Mouse (Mus musculus): Measurements from ENCODE around the gene Rap1gap. TPM values are rescaled to one million over a fixed set of nuclear protein-coding genes. Genes with fewer than 3 reads are reported as not detected.

Gene Rap1gap
- polyA plus RNA-seq, 1 experiment from 2014 or later = 8.7 TPM

GRCm38 (mm10) chr4:137751310-137751709, 86.8 kb downstream of the Rap1gap start:
- H3K4me2 ChIP-seq (ENCODE audit: low read depth, low read length) = no peak overlapping the region
- no peaks in the 10 kb centered on the region for H3K9me3 ChIP-seq (ENCODE audit: control insufficient read depth, low read length)
- H3K27me3 ChIP-seq (ENCODE audit: control insufficient read depth, insufficient read depth, low read depth, low read length) = no peaks in the 10 kb centered on the region
- peak; percentile 22; the same call in 1 of the 2 replicates for ATAC-seq (ENCODE audit: low read depth)
- no peak overlapping the region for H3K4me3 ChIP-seq (ENCODE audit: low read length)
- WGBS = 53% methylated on average over 8 of the region's 8 CpGs
- H3K36me3 ChIP-seq (ENCODE audit: control insufficient read depth, insufficient read depth, low read length) = no peaks in the 10 kb centered on the region
- H3K9ac ChIP-seq (ENCODE audit: low read length) = no peak overlapping the region
- peaks cover 14% of the 10 kb centered on the region for H3K4me1 ChIP-seq (replicated peaks; ENCODE audit: control insufficient read depth, insufficient read depth, low read length)
- H3K27ac ChIP-seq (ENCODE audit: low read length) = no peak overlapping the region

DNA sequence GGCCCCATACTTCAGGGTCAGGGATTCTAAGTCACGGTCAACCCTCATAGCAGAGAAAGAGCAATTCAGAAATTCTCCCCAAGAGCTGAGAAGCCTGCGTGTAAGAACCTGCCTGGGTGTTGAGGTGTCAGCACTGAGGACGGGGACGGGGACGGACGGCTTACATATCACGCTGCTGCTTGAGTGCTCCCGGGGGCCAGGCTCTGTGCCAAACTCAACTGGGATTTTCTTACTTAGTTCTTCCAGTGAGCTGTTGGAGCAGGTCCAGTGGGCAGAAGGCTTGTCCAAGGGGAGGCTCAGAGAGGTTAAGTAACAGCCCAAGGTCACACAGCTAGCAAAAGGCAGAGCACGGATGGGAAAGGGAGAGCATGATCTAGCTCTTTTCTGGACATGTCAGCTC, 87.2 kb downstream of the Rap1gap start:
- Histone ChIP-seq H3K4me1 (replicated peaks; ENCODE audit: control insufficient read depth, insufficient read depth, low read length) (peaks cover 14% of the 10 kb centered on the region), H3K27me3 (ENCODE audit: control insufficient read depth, insufficient read depth, low read depth, low read length) (no peaks in the 10 kb centered on the region), H3K9ac (ENCODE audit: low read length) (no peak overlapping the region), H3K27ac (ENCODE audit: low read length) (no peak overlapping the region), H3K4me2 (ENCODE audit: low read depth, low read length) (no peak overlapping the region), H3K4me3 (ENCODE audit: low read length) (no peak overlapping the region), H3K36me3 (ENCODE audit: control insufficient read depth, insufficient read depth, low read length) (no peaks in the 10 kb centered on the region), H3K9me3 (ENCODE audit: control insufficient read depth, low read length) (no peaks in the 10 kb centered on the region)
- peak; percentile 67 for ATAC-seq (ENCODE audit: low read depth)
- 21% methylated on average over 9 of the region's 9 CpGs for WGBS

DNA sequence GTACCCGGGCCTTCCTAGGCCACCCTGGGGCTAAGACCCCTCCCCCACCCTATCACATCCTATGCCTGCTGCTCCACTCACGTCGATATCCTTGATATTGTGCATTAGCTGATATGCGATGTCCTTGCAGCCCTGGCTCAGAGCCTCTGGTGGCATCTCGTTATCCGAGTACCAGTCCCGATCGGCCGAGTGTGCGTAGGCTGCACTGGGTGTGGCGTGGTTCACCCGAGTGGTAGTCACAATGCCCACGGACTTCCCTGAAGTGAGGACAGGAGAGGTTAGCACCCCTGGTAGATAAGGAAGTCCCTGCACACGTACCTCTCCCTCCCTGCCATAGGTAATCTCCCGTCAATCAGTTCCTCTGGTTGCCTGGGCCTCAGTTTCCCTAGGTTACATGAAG, 87.9 kb downstream of the Rap1gap start:
- Histone ChIP-seq H3K9ac (ENCODE audit: low read length) (no peak overlapping the region), H3K4me2 (ENCODE audit: low read depth, low read length) (no peak overlapping the region), H3K27me3 (ENCODE audit: control insufficient read depth, insufficient read depth, low read depth, low read length) (no peaks in the 10 kb centered on the region), H3K4me1 (replicated peaks; ENCODE audit: control insufficient read depth, insufficient read depth, low read length) (peaks cover 14% of the 10 kb centered on the region), H3K27ac (ENCODE audit: low read length) (no peak overlapping the region), H3K4me3 (ENCODE audit: low read length) (no peak overlapping the region), H3K9me3 (ENCODE audit: control insufficient read depth, low read length) (no peaks in the 10 kb centered on the region), H3K36me3 (ENCODE audit: control insufficient read depth, insufficient read depth, low read length) (no peaks in the 10 kb centered on the region)
- no peak for ATAC-seq (ENCODE audit: low read depth)
- 83% methylated on average over 15 of the region's 15 CpGs for WGBS

GRCm38 (mm10) chr4:137753199-137753598, 88.7 kb downstream of the Rap1gap start:
- peaks cover 14% of the 10 kb centered on the region for H3K4me1 ChIP-seq (replicated peaks; ENCODE audit: control insufficient read depth, insufficient read depth, low read length)
- no peak for ATAC-seq (ENCODE audit: low read depth)
- H3K9me3 ChIP-seq (ENCODE audit: control insufficient read depth, low read length) = no peaks in the 10 kb centered on the region
- H3K4me2 ChIP-seq (ENCODE audit: low read depth, low read length) = no peak overlapping the region
- no peak overlapping the region for H3K4me3 ChIP-seq (ENCODE audit: low read length)
- no peak overlapping the region for H3K27ac ChIP-seq (ENCODE audit: low read length)
- H3K9ac ChIP-seq (ENCODE audit: low read length) = no peak overlapping the region
- WGBS = 75% methylated on average over 7 of the region's 7 CpGs
- no peaks in the 10 kb centered on the region for H3K27me3 ChIP-seq (ENCODE audit: control insufficient read depth, insufficient read depth, low read depth, low read length)
- H3K36me3 ChIP-seq (ENCODE audit: control insufficient read depth, insufficient read depth, low read length) = no peaks in the 10 kb centered on the region

- no peaks in the 10 kb centered on the region for H3K9me3 ChIP-seq (ENCODE audit: control insufficient read depth, low read length)
- no peak for ATAC-seq (ENCODE audit: low read depth)
- H3K4me3 ChIP-seq (ENCODE audit: low read length) = no peak overlapping the region
- peaks cover 14% of the 10 kb centered on the region for H3K4me1 ChIP-seq (replicated peaks; ENCODE audit: control insufficient read depth, insufficient read depth, low read length)
- H3K36me3 ChIP-seq (ENCODE audit: control insufficient read depth, insufficient read depth, low read length) = no peaks in the 10 kb centered on the region
- H3K27ac ChIP-seq (ENCODE audit: low read length) = no peak overlapping the region
- H3K27me3 ChIP-seq (ENCODE audit: control insufficient read depth, insufficient read depth, low read depth, low read length) = no peaks in the 10 kb centered on the region
- no peak overlapping the region for H3K4me2 ChIP-seq (ENCODE audit: low read depth, low read length)
- no peak overlapping the region for H3K9ac ChIP-seq (ENCODE audit: low read length)
- 64% methylated on average over 2 of the region's 2 CpGs for WGBS
Measured at GRCm38 (mm10) chr4:137754446-137754845, 89.9 kb downstream of the Rap1gap start.

DNA sequence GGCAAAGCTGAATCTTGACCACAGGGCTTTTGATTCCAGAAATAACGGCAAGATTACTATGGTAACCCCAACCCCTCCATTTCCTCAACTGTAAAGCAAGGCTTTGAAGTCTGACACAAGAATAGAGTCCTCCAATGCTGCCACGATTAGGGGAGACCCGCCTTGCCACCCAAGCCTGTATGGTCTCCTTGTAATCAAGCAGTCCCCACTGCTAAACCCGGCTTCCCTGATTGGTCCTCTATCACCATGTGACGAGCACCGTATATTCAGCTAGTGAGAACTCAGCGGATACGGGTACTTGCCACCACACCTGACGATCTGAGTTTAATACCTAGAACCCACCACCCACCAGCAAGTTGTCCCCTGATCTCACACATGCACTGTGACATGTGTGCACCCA, 98.4 kb downstream of the Rap1gap start:
- H3K36me3 ChIP-seq (ENCODE audit: control insufficient read depth, insufficient read depth, low read length) = no peaks in the 10 kb centered on the region
- H3K4me1 ChIP-seq (replicated peaks; ENCODE audit: control insufficient read depth, insufficient read depth, low read length) = no peaks in the 10 kb centered on the region; the same call in 1 of the 2 replicates
- ATAC-seq (ENCODE audit: low read depth) = no peak
- H3K27ac ChIP-seq (ENCODE audit: low read length) = no peak overlapping the region
- no peaks in the 10 kb centered on the region for H3K9me3 ChIP-seq (ENCODE audit: control insufficient read depth, low read length)
- no peaks in the 10 kb centered on the region for H3K27me3 ChIP-seq (ENCODE audit: control insufficient read depth, insufficient read depth, low read depth, low read length)
- WGBS = 73% methylated on average over 9 of the region's 9 CpGs
- H3K4me2 ChIP-seq (ENCODE audit: low read depth, low read length) = no peak overlapping the region
- H3K9ac ChIP-seq (ENCODE audit: low read length) = no peak overlapping the region
- H3K4me3 ChIP-seq (ENCODE audit: low read length) = no peak overlapping the region

GRCm38 (mm10) chr4:137763920-137764495, 99.5 kb downstream of the Rap1gap start:
- H3K4me1 ChIP-seq (replicated peaks; ENCODE audit: control insufficient read depth, insufficient read depth, low read length) = no peaks in the 10 kb centered on the region; the same call in 1 of the 2 replicates
- H3K27ac ChIP-seq (ENCODE audit: low read length) = no peak overlapping the region
- WGBS = 55% methylated on average over 8 of the region's 8 CpGs
- H3K4me2 ChIP-seq (ENCODE audit: low read depth, low read length) = no peak overlapping the region
- H3K9me3 ChIP-seq (ENCODE audit: control insufficient read depth, low read length) = no peaks in the 10 kb centered on the region
- no peaks in the 10 kb centered on the region for H3K27me3 ChIP-seq (ENCODE audit: control insufficient read depth, insufficient read depth, low read depth, low read length)
- no peaks in the 10 kb centered on the region for H3K36me3 ChIP-seq (ENCODE audit: control insufficient read depth, insufficient read depth, low read length)
- H3K9ac ChIP-seq (ENCODE audit: low read length) = no peak overlapping the region
- H3K4me3 ChIP-seq (ENCODE audit: low read length) = no peak overlapping the region
- ATAC-seq (ENCODE audit: low read depth) = no peak

DNA sequence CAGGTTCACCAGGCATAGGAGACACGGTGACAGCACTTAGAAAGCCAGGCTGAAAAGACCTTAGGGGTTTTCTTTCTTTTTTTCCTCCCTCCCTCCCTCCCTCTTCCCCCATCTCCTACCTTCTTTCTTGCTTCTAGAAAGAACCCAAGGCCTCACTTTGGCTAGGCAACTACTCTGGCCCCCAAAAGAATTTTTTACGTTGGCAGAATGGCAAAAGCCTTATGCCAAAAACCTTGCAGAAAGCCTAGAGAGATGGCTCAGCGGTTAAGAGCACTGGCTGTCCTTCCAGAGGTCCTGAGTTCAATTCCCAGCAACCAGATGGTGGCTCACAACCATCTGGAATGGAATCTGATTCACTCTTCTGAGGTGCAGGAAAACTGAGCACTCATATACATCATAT, 100.1 kb downstream of the Rap1gap start:
- WGBS = 75% methylated on average over 3 of the region's 3 CpGs
- Histone ChIP-seq H3K36me3 (ENCODE audit: control insufficient read depth, insufficient read depth, low read length) (no peaks in the 10 kb centered on the region), H3K4me1 (replicated peaks; ENCODE audit: control insufficient read depth, insufficient read depth, low read length) (no peaks in the 10 kb centered on the region; the same call in 1 of the 2 replicates), H3K27ac (ENCODE audit: low read length) (no peak overlapping the region), H3K9me3 (ENCODE audit: control insufficient read depth, low read length) (no peaks in the 10 kb centered on the region), H3K9ac (ENCODE audit: low read length) (no peak overlapping the region), H3K4me3 (ENCODE audit: low read length) (no peak overlapping the region), H3K4me2 (ENCODE audit: low read depth, low read length) (no peak overlapping the region), H3K27me3 (ENCODE audit: control insufficient read depth, insufficient read depth, low read depth, low read length) (no peaks in the 10 kb centered on the region)
- ATAC-seq (ENCODE audit: low read depth) = no peak

DNA sequence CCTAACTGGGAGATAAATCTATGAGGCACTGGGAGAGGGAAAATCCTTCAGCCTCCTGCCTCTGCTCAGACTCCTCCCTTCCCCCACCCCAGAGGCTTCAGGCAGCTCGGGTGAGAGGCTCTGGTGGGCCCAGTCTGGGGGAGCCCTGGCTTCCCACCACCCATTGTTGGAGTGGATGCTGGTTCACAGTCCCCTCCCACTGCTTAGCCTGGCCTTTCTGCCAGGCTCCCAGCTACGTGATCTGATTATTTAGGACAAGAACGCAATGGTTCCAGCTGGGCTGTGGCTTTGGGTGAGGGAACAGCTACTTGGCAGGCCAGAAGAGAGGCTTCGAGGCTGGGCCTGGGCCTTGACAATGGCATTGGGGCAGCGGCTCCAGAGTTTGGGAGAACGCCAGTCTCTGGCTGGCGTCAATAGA, 101.0 kb downstream of the Rap1gap start:
- H3K9ac ChIP-seq (ENCODE audit: low read length) = 0 out of 2 replicates have a peak overlapping the region, but pooled peaks have one; percentile 32
- peak overlapping the region; percentile 47; the same call in 1 of the 2 replicates for H3K27ac ChIP-seq (ENCODE audit: low read length)
- no peaks in the 10 kb centered on the region for H3K36me3 ChIP-seq (ENCODE audit: control insufficient read depth, insufficient read depth, low read length)
- H3K9me3 ChIP-seq (ENCODE audit: control insufficient read depth, low read length) = no peaks in the 10 kb centered on the region
- no peak overlapping the region for H3K4me3 ChIP-seq (ENCODE audit: low read length)
- ATAC-seq (ENCODE audit: low read depth) = peak; percentile 52
- no peak overlapping the region for H3K4me2 ChIP-seq (ENCODE audit: low read depth, low read length)
- no peaks in the 10 kb centered on the region for H3K27me3 ChIP-seq (ENCODE audit: control insufficient read depth, insufficient read depth, low read depth, low read length)
- 41% methylated on average over 7 of the region's 7 CpGs for WGBS
- no peaks in the 10 kb centered on the region; the same call in 1 of the 2 replicates for H3K4me1 ChIP-seq (replicated peaks; ENCODE audit: control insufficient read depth, insufficient read depth, low read length)

Data from lung, embryonic 16.5 days (tissue).